ENCODE assay signal across 11 mouse cellular contexts in genomic region chr19:23164651-23165240, GRCm38 (mm10).
DNase-seq lines count a peak whose midpoint lies in the region.
"Had no signal": no experiment of that assay in that cellular context is flagged by ENCODE, and none has a peak within 500 bp of the region (broad histone marks: within the 10 kb centered on the region; RNA-seq: fewer than 3 reads in every experiment).

No protein-coding gene starts in this region.

- peak; percentile 30 for DNase-seq in cerebellum, adult 11-12 months
- DNase-seq in cerebellum, adult 11 months = no peak
- DNase-seq in cerebellum, adult 9-11 months = peak; percentile 41
- no peak for DNase-seq in cerebellum, postnatal 4 days (ENCODE audit: low spot score in 2 of 2)
- DNase-seq in kidney, adult 18-20 months = peak; percentile 21
- no peak for DNase-seq in kidney, adult 11 months
- peak; percentile 36 to 46 for DNase-seq in cerebellum, postnatal 25 days
- DNase-seq: adrenal gland, adult 8-10 months; B cell, adult 2 months; forebrain, postnatal 0 days; gastrocnemius, postnatal 36 days had no signal

Comparison
In these comparisons a context has a peak if more than half of its experiments do, and no peak if none do; other contexts are left out.
1. DNase-seq: peak in cerebellum, adult 11-12 months (single experiment), cerebellum, adult 9-11 months (single experiment), kidney, adult 18-20 months (single experiment) and cerebellum, postnatal 25 days (2 of 2); none in cerebellum, adult 11 months (single experiment), cerebellum, postnatal 4 days (0 of 2) and kidney, adult 11 months (single experiment).